Mouse (Mus musculus) heart, embryonic 13.5 days (tissue): Measurements from ENCODE around the gene Vmn2r49. TPM values are rescaled to one million over a fixed set of nuclear protein-coding genes. Genes with fewer than 3 reads are reported as not detected.
"Not testable (repeated sequence)": the region's sequence is repeated elsewhere in the genome, so short reads cannot be mapped to it uniquely, and the experiment has no call there.

ENCODE experiments used
- ATAC-seq: fragments of 200-750 bp; cut with Nextera tagmentation; 2 replicates; pipeline ENCODE4 v1.8.0; 2017; ENCODE audit warnings: moderate TSS enrichment; ENCODE audit not compliant: insufficient number of reproducible peaks, low FRiP score, low TSS enrichment; ENCODE audit errors: extremely low read depth
- H3K27ac ChIP-seq: fragments of 300-500 bp; sonication (generic); replicated peaks from 2 replicates; pipeline ENCODE4 v1.5.1; 2015; ENCODE audit warnings: moderate library complexity, mild to moderate bottlenecking, inconsistent platforms
- H3K27me3 ChIP-seq: fragments of 300-500 bp; sonication (generic); replicated peaks from 2 replicates; pipeline ENCODE4 v1.6.1; 2015; ENCODE audit warnings: mild to moderate bottlenecking, inconsistent platforms
- H3K36me3 ChIP-seq: fragments of 300-500 bp; sonication (generic); 2 replicates; pipeline ENCODE4 v1.6.1; 2015; ENCODE audit warnings: mild to moderate bottlenecking, inconsistent platforms
- H3K4me1 ChIP-seq: fragments of 300-500 bp; sonication (generic); 2 replicates; pipeline ENCODE4 v1.6.1; 2015; ENCODE audit warnings: inconsistent platforms
- H3K4me2 ChIP-seq: fragments of 300-500 bp; sonication (generic); 2 replicates; pipeline ENCODE4 v1.6.1; 2015; ENCODE audit warnings: inconsistent platforms, mild to moderate bottlenecking, moderate library complexity
- H3K4me3 ChIP-seq: fragments of 300-500 bp; sonication (generic); 2 replicates; pipeline ENCODE4 v1.5.1; 2015; ENCODE audit warnings: moderate library complexity, mild to moderate bottlenecking, inconsistent platforms
- H3K9ac ChIP-seq: fragments of 300-500 bp; sonication (generic); 2 replicates; pipeline ENCODE4 v1.6.1; 2015; ENCODE audit warnings: inconsistent platforms, mild to moderate bottlenecking, moderate library complexity
- H3K9me3 ChIP-seq: fragments of 300-500 bp; sonication (generic); 2 replicates; pipeline ENCODE4 v1.6.1; 2016; ENCODE audit warnings: inconsistent platforms
- WGBS: fragments of 180-500 bp; shearing (Covaris S2); methylation state at CpG from one replicate; pipeline ENCODE4 v1.1.7; 2015; ENCODE audit warnings: mixed read lengths; 5-methylcytosine and 5-hydroxymethylcytosine counted together
- polyA plus RNA-seq: library from polyadenylated mRNA; unstranded; fragments of >200 nt; fragmentation: Nextera tagmentation; extraction: Ambion mirVana; gene quantifications from 2 replicates; pipeline ENCODE4 v1.2.1, GENCODE M21; 2015

Vmn2r49 gene
- polyA plus RNA-seq: not detected in 2 replicates

DNA sequence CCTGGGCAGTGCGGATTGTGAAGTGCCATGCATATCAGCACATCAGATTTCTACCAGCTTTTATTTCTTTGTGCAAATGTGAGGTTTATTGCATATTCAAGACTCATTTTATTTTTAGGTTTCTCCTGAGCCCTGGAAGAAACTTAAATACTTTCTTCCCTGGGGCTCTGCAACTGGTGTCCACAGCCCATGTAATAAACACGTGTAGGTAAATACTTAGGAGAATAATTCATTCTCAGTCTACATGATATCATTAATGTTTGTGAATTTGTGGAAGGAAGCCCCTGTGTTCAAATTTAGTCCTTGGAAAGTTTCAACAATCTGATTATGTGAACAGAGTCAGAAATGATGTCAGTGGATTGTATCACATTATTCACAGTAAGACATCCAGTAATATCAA is at the start of gene Vmn2r49:
TSS of gene Vmn2r49 (minus strand) at position 101 of the 400 bp plus-strand sequence.
- H3K4me3 ChIP-seq, H3K36me3 ChIP-seq, ATAC-seq, H3K27ac ChIP-seq, H3K4me1 ChIP-seq, H3K9ac ChIP-seq, H3K4me2 ChIP-seq, H3K9me3 ChIP-seq, H3K27me3 ChIP-seq: not testable (repeated sequence)
- WGBS: 41% methylated on average over 2 of the region's 2 CpGs

- not testable (repeated sequence) for H3K4me3 ChIP-seq, H3K36me3 ChIP-seq, H3K27ac ChIP-seq, H3K4me2 ChIP-seq, H3K9me3 ChIP-seq, H3K9ac ChIP-seq, H3K4me1 ChIP-seq, H3K27me3 ChIP-seq, ATAC-seq
- WGBS: 61% methylated on average over 2 of the region's 2 CpGs
Measured at GRCm38 (mm10) chr7:9953485-9953884, 38.6 kb downstream of the Vmn2r49 start, which contains the start of gene Vmn2r48. Gene Vmn2r48, minus strand, starts transcription at chr7:9953585.

Other genes starting within 250 kb of the Vmn2r49 start
- not detected in 2 replicates for gene Vmn2r46, start 221.7 kb downstream of the Vmn2r49 start, polyA plus RNA-seq
- not detected in 2 replicates for gene Vmn2r47, start 150.9 kb downstream of the Vmn2r49 start, polyA plus RNA-seq
- gene Vmn2r48, start 38.7 kb downstream of the Vmn2r49 start, polyA plus RNA-seq: not detected in 2 replicates
- gene Vmn2r50, start 61.0 kb upstream of the Vmn2r49 start, polyA plus RNA-seq: not detected in 2 replicates
- gene Vmn2r51, start 113.5 kb upstream of the Vmn2r49 start, polyA plus RNA-seq: not detected in 2 replicates
- gene Vmn2r52, start 184.3 kb upstream of the Vmn2r49 start, polyA plus RNA-seq: not detected in 2 replicates